Mouse (Mus musculus) brain, embryonic 18.5 days (tissue): ENCODE data around the gene Uqcrh.

Experiments used
- DNase-seq: peaks from one replicate; pipeline ENCODE4 v3.0.0-alpha.2; 2012; ENCODE audit warnings: low read depth, low spot score

Uqcrh gene

GRCm38 (mm10) chr4:116057559-116057958, 17.3 kb downstream of the Uqcrh start:
- DNase-seq = no peak

- DNase-seq = peak; percentile 83
Measured at GRCm38 (mm10) chr4:116053399-116053961, 21.4 kb downstream of the Uqcrh start, which contains the start of gene Nsun4. Nsun4 (minus strand) TSS chr4:116053876.

DNA sequence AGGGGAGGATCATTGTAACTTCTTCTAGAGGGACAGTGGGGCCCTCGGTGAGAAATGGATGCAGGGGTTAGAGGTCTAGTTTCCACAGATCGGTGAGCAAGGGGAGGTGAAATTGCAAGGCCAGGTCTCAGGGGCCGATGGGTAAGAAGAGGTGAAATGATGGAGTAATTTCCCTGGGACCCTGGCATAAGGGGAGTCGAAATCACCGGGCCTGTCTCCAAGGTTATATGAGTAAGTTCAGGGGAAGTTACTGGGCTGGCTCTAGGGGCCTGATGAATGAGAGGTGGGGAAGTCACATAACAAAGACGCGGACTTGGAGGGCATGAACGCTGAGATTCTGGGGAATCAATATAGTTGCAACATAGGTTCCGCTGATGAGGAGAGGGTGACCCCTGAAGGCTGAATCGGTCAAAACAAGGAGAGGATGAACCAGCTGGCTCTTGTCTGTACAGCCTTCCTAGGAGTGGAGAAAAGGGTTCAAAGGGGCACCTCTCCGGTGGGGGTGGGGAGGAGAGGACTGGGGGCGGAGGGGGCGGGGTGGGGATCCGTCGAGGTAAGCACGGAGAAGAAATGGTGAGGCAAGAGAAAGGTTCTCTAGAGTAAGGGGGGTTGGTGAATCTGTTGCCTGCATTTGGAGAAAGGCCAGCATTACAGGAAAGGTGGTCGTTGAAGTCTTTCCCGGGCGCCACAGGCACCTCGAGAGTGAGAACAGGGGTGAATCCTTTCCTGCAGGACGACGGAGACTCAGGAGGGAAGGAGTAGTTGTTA, 22.2 kb downstream of the Uqcrh start:
- no peak for DNase-seq

DNA sequence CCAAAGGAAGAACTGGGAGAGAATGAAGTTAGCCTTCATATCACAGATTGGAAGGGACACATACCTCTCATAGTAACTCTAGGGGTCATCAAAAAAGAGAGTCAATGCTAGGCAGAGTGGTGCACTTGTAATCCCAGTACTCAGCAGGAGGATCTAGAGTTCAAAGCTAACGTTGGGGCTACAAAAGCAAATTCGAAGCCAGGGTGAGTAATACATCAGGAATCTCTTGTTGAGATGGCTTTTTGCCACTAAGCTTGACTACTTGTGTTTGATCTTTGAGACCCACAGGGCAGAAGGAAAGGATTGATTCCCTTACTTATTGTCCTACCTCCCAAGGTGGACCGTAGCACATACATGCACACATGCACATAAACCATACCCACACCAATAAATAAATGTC, 25.7 kb downstream of the Uqcrh start:
- no peak for DNase-seq

DNA sequence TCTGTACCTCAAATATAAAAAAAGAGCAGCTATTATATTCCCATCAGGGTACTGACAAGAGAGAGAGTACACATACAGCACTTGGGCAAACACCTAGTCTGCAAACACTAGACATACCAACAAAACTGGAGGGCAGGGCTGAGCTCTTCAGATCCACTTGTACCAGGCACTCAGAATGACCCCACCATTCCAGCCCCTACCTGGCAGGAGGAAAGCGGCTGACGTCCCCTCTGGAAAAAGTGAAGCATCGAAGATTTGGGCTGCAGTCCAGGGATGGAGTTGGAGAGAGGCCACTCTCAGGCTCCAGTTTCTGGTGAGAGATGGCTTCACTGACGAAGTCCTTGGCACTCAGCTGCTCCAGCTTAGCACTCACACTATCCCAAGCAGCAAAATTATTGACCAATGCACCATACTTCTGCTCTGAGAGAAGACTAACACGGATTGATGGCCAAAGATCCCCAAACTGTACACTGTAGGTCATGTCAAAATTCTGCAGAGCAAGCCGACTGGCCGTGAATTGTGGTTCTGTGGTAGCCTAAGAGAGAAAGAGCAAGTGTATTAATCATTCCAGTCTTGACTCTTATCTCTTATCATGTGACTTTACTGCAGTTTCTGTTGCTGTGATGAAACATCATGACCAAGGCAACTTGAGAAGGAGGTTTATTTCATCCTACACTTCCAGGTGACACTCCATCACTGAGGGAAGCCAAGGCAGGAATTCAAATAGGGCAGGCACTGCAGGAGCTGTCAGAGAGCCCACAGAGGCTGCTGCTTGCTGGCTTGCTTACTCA, 26.5 kb downstream of the Uqcrh start:
- no peak for DNase-seq

- DNase-seq = no peak
Measured at GRCm38 (mm10) chr4:116047681-116048080, 27.2 kb downstream of the Uqcrh start.

- DNase-seq = no peak
Measured at GRCm38 (mm10) chr4:116046604-116047003, 28.3 kb downstream of the Uqcrh start.

GRCm38 (mm10) chr4:116042186-116042585, 32.7 kb downstream of the Uqcrh start:
- no peak for DNase-seq

DNA sequence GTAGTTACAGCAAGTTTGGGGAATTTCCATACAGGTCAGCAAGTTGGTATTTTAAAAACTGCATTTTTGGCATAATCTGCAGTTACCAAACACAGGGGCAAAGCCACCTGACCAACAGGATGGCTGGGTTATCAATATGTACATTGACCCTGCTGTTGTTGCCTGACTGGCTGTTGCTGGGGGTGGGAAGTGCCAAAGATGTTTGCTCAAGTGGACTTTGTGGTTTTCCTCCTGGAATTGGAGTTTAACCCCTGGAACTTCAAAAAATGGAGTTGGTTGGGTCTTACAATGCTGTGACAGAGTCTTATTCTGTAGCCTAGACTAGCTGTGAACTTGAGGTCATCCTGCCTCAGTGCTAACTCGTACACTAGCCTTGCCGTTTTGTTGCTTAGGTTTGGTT, 34.4 kb downstream of the Uqcrh start:
- DNase-seq = no peak

GRCm38 (mm10) chr4:116033374-116033773, 41.5 kb downstream of the Uqcrh start:
- DNase-seq = no peak

- DNase-seq = no peak
Measured at GRCm38 (mm10) chr4:116032906-116033305, 42.0 kb downstream of the Uqcrh start.

DNA sequence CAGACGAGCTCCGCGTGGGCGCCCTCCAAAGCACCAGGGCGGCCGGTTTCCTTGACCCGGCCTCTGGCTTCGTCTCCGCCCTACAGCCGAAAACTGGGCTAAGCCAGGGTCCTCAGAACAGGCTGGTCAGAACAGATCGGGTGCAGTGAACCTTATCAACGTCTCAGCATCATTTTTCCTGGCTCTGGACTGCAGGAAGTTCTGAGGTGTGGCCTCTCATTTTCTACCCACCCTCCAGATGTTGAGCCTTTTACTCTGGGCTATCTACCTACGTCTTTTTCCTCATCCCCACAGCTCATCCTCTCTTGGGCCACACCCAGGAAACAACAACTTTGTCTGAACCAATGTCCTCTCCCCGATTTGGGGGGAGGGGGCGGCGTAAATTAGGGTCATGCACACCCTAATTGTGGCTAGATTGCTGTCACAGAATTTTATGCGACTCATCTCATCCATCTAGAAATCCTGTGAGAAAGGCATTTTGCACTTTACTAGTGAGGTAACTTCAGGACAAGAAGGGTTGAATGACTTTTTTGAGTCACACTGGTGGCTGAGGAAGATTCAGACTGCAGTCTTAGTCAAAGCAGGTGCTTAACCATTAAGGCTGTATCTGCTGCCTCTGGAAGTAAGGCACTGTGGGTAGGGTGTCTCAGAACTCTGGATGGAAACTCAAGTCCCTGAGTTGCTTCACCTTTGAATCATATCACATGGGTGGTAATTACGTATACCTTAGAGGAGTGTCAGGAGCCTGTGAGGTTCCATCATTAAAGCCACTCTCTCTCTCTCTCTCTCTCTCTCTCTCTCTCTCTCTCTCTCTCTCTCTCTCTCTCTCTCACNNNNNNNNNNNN, 56.7 kb downstream of the Uqcrh start, which contains the start of gene Faah:
Gene Faah (minus strand): TSS at position 25 of the 845 bp plus-strand sequence.
- DNase-seq = no peak

DNA sequence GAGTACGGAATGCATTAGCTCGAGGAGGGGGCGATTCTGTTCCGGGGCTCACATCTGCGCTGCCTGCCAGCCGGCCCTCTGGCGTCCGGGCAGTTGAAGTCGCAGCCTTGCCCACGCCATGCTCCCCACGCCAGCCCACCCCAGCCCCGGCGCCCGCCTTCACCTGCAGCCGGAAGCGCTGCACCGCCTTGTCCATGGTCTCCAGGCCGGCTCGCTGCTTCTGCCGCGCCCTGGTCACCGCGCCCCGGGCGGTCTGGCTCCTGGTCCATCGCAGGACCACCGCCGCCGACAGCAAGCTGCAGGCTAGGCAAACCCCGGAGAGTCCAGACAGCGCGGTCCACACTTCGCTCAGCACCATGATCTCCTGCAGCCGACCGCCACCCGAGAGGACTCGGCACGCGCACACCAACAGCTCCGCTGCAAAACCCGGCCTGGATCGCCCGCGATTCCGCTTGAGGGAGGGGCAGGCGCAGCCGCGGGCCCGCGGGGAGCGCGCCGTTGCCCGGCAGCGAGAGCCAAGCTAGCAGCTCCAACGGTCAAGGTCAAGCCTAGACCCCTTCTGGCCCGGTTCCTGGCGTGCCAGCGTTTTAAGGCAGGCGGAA, 57.5 kb downstream of the Uqcrh start:
- peak; percentile 34 for DNase-seq
